Mouse (Mus musculus): ENCODE results near the gene Ly86. TPM values are rescaled to one million over a fixed set of nuclear protein-coding genes. Genes with fewer than 3 reads are reported as not detected.

The Ly86 gene
- polyA plus RNA-seq, 1 experiment from 2014 or later = 6.9 TPM

GRCm38 (mm10) chr13:37415696-37416095 is 70.7 kb downstream of the Ly86 start:
- Histone ChIP-seq H3K4me3 (no peak overlapping the region), H3K9ac (no peak overlapping the region), H3K9me3 (no peaks in the 10 kb centered on the region), H3K36me3 (no peaks in the 10 kb centered on the region), H3K27ac (replicated peaks) (no peak overlapping the region), H3K4me2 (no peak overlapping the region), H3K27me3 (no peaks in the 10 kb centered on the region), H3K4me1 (replicated peaks) (no peaks in the 10 kb centered on the region)
- no peak for ATAC-seq (ENCODE audit: low FRiP score, low read depth)
- 85% methylated on average over 1 of the region's 1 CpGs for WGBS

- Histone ChIP-seq H3K4me3 (no peak overlapping the region), H3K27ac (replicated peaks) (no peak overlapping the region), H3K4me1 (replicated peaks) (no peaks in the 10 kb centered on the region), H3K4me2 (no peak overlapping the region), H3K9me3 (no peaks in the 10 kb centered on the region), H3K27me3 (no peaks in the 10 kb centered on the region), H3K9ac (no peak overlapping the region), H3K36me3 (no peaks in the 10 kb centered on the region)
- ATAC-seq (ENCODE audit: low FRiP score, low read depth) = no peak
- 97% methylated on average over 6 of the region's 6 CpGs for WGBS
Measured at GRCm38 (mm10) chr13:37423416-37423815, 78.4 kb downstream of the Ly86 start.

- H3K4me2 ChIP-seq = no peak overlapping the region
- 98% methylated on average over 6 of the region's 6 CpGs for WGBS
- no peak overlapping the region for H3K27ac ChIP-seq (replicated peaks)
- H3K4me3 ChIP-seq = no peak overlapping the region
- H3K9me3 ChIP-seq = no peaks in the 10 kb centered on the region
- no peaks in the 10 kb centered on the region for H3K36me3 ChIP-seq
- no peaks in the 10 kb centered on the region for H3K27me3 ChIP-seq
- H3K9ac ChIP-seq = no peak overlapping the region
- no peak for ATAC-seq (ENCODE audit: low FRiP score, low read depth)
- no peaks in the 10 kb centered on the region for H3K4me1 ChIP-seq (replicated peaks)
Measured at GRCm38 (mm10) chr13:37424904-37425303, 79.9 kb downstream of the Ly86 start.

- Histone ChIP-seq H3K27me3 (no peaks in the 10 kb centered on the region), H3K4me2 (no peak overlapping the region), H3K27ac (replicated peaks) (no peak overlapping the region), H3K4me1 (replicated peaks) (no peaks in the 10 kb centered on the region), H3K9ac (no peak overlapping the region), H3K36me3 (no peaks in the 10 kb centered on the region), H3K4me3 (no peak overlapping the region), H3K9me3 (no peaks in the 10 kb centered on the region)
- no peak for ATAC-seq (ENCODE audit: low FRiP score, low read depth)
- WGBS = 52% methylated on average over 3 of the region's 3 CpGs
Measured at GRCm38 (mm10) chr13:37425406-37425805, 80.4 kb downstream of the Ly86 start.

GRCm38 (mm10) chr13:37426578-37427336 is 81.7 kb downstream of the Ly86 start:
- no peak overlapping the region for H3K4me3 ChIP-seq
- no peak overlapping the region for H3K9ac ChIP-seq
- H3K4me1 ChIP-seq (replicated peaks) = no peaks in the 10 kb centered on the region
- no peak for ATAC-seq (ENCODE audit: low FRiP score, low read depth)
- no peaks in the 10 kb centered on the region for H3K9me3 ChIP-seq
- H3K27ac ChIP-seq (replicated peaks) = no peak overlapping the region
- WGBS = 92% methylated on average over 12 of the region's 12 CpGs
- no peaks in the 10 kb centered on the region for H3K36me3 ChIP-seq
- no peaks in the 10 kb centered on the region for H3K27me3 ChIP-seq
- H3K4me2 ChIP-seq = no peak overlapping the region

- WGBS = 70% methylated on average over 3 of the region's 3 CpGs
- no peak overlapping the region for H3K4me3 ChIP-seq
- no peak overlapping the region for H3K4me2 ChIP-seq
- ATAC-seq (ENCODE audit: low FRiP score, low read depth) = no peak
- no peaks in the 10 kb centered on the region for H3K36me3 ChIP-seq
- no peaks in the 10 kb centered on the region for H3K4me1 ChIP-seq (replicated peaks)
- H3K9ac ChIP-seq = no peak overlapping the region
- no peaks in the 10 kb centered on the region for H3K9me3 ChIP-seq
- H3K27ac ChIP-seq (replicated peaks) = no peak overlapping the region
- H3K27me3 ChIP-seq = 0 out of 2 replicates have a peak, but pooled peaks cover 3% of the 10 kb centered on the region
Measured at GRCm38 (mm10) chr13:37428496-37428895, 83.5 kb downstream of the Ly86 start.

- H3K27ac ChIP-seq (replicated peaks) = no peak overlapping the region
- no peaks in the 10 kb centered on the region for H3K9me3 ChIP-seq
- H3K36me3 ChIP-seq = no peaks in the 10 kb centered on the region
- H3K4me1 ChIP-seq (replicated peaks) = peaks cover 4% of the 10 kb centered on the region; the same call in 1 of the 2 replicates
- H3K4me2 ChIP-seq = no peak overlapping the region
- no peak overlapping the region for H3K4me3 ChIP-seq
- no peak overlapping the region for H3K9ac ChIP-seq
- 0 out of 2 replicates have a peak, but pooled peaks cover 3% of the 10 kb centered on the region for H3K27me3 ChIP-seq
- no peak for ATAC-seq (ENCODE audit: low FRiP score, low read depth)
- WGBS = 80% methylated on average over 8 of the region's 8 CpGs
Measured at GRCm38 (mm10) chr13:37429661-37430271, 84.8 kb downstream of the Ly86 start.

- Histone ChIP-seq H3K4me3 (no peak overlapping the region), H3K27me3 (peaks cover 10% of the 10 kb centered on the region), H3K4me1 (replicated peaks) (peaks cover 6% of the 10 kb centered on the region; the same call in 1 of the 2 replicates), H3K27ac (replicated peaks) (no peak overlapping the region), H3K4me2 (no peak overlapping the region), H3K9me3 (no peaks in the 10 kb centered on the region), H3K9ac (no peak overlapping the region), H3K36me3 (no peaks in the 10 kb centered on the region)
- 95% methylated on average over 2 of the region's 2 CpGs for WGBS
- no peak for ATAC-seq (ENCODE audit: low FRiP score, low read depth)
Measured at GRCm38 (mm10) chr13:37431707-37432106, 86.7 kb downstream of the Ly86 start.

GRCm38 (mm10) chr13:37432653-37433052 is 87.6 kb downstream of the Ly86 start:
- WGBS = 49% methylated on average over 4 of the region's 4 CpGs
- no peaks in the 10 kb centered on the region for H3K36me3 ChIP-seq
- no peak for ATAC-seq (ENCODE audit: low FRiP score, low read depth)

GRCm38 (mm10) chr13:37433142-37433541 is 88.1 kb downstream of the Ly86 start:
- H3K27me3 ChIP-seq = peaks cover 21% of the 10 kb centered on the region
- no peak overlapping the region for H3K27ac ChIP-seq (replicated peaks)
- no peak overlapping the region for H3K9ac ChIP-seq
- WGBS = 31% methylated on average over 3 of the region's 3 CpGs
- ATAC-seq (ENCODE audit: low FRiP score, low read depth) = no peak
- H3K4me3 ChIP-seq = no peak overlapping the region
- H3K36me3 ChIP-seq = no peaks in the 10 kb centered on the region
- H3K9me3 ChIP-seq = no peaks in the 10 kb centered on the region
- H3K4me1 ChIP-seq (replicated peaks) = peaks cover 6% of the 10 kb centered on the region; the same call in 1 of the 2 replicates
- H3K4me2 ChIP-seq = no peak overlapping the region

More at GRCm38 (mm10) chr13:37432653-37433052, 87.6 kb downstream of the Ly86 start:
- Histone ChIP-seq H3K9me3 (no peaks in the 10 kb centered on the region), H3K9ac (no peak overlapping the region), H3K4me2 (no peak overlapping the region), H3K4me3 (no peak overlapping the region), H3K27ac (replicated peaks) (no peak overlapping the region), H3K4me1 (replicated peaks) (peaks cover 6% of the 10 kb centered on the region; the same call in 1 of the 2 replicates), H3K27me3 (peaks cover 17% of the 10 kb centered on the region)

GRCm38 (mm10) chr13:37433730-37434129 is 88.7 kb downstream of the Ly86 start:
- Histone ChIP-seq H3K4me3 (no peak overlapping the region), H3K4me1 (replicated peaks) (peaks cover 6% of the 10 kb centered on the region; the same call in 1 of the 2 replicates), H3K9ac (no peak overlapping the region), H3K4me2 (peak overlapping the region; percentile 76), H3K27me3 (peaks cover 21% of the 10 kb centered on the region), H3K9me3 (no peaks in the 10 kb centered on the region), H3K36me3 (no peaks in the 10 kb centered on the region), H3K27ac (replicated peaks) (no peak overlapping the region)
- WGBS = 15% methylated on average over 3 of the region's 3 CpGs
- ATAC-seq (ENCODE audit: low FRiP score, low read depth) = peak; percentile 39; the same call in 1 of the 2 replicates

GRCm38 (mm10) chr13:37434137-37434772 is 89.2 kb downstream of the Ly86 start:
- Histone ChIP-seq H3K27me3 (peaks cover 21% of the 10 kb centered on the region), H3K9me3 (no peaks in the 10 kb centered on the region), H3K4me1 (replicated peaks) (peaks cover 6% of the 10 kb centered on the region; the same call in 1 of the 2 replicates), H3K36me3 (no peaks in the 10 kb centered on the region), H3K4me2 (peak overlapping the region; percentile 76), H3K4me3 (peak overlapping the region; percentile 47), H3K9ac (peak overlapping the region; percentile 42), H3K27ac (replicated peaks) (0 out of 2 replicates have a peak overlapping the region, but pooled peaks have one; percentile 19)
- under 1% methylated on average over 19 of the region's 19 CpGs for WGBS
- peak; percentile 77 for ATAC-seq (ENCODE audit: low FRiP score, low read depth)
